Mouse (Mus musculus) hindbrain, embryonic 16.5 days (tissue): ENCODE measurements around the gene Itpr1. TPM values are rescaled to one million over a fixed set of nuclear protein-coding genes. Genes with fewer than 3 reads are reported as not detected.

Source experiments
- ATAC-seq: fragments of 200-750 bp; cut with Nextera tagmentation; 2 replicates; pipeline ENCODE4 v1.8.0; 2017; ENCODE audit warnings: moderate TSS enrichment, moderate library complexity
- H3K27ac ChIP-seq: fragments of 300-500 bp; sonication (generic); 2 replicates; pipeline ENCODE4 v1.5.1; 2014; ENCODE audit warnings: low read depth, mild to moderate bottlenecking, control low read depth, low read length, moderate library complexity
- H3K27me3 ChIP-seq: fragments of 300-500 bp; sonication (generic); replicated peaks from 2 replicates; pipeline ENCODE4 v1.6.1; 2014; ENCODE audit warnings: low read length; ENCODE audit not compliant: control insufficient read depth, insufficient read depth
- H3K36me3 ChIP-seq: fragments of 300-500 bp; sonication (generic); 2 replicates; pipeline ENCODE4 v1.6.1; 2014; ENCODE audit warnings: mild to moderate bottlenecking, low read length, moderate library complexity, mixed read lengths; ENCODE audit not compliant: control insufficient read depth, insufficient read depth
- H3K4me1 ChIP-seq: fragments of 300-500 bp; sonication (generic); 2 replicates; pipeline ENCODE4 v1.6.1; 2014; ENCODE audit warnings: low read depth, low read length; ENCODE audit not compliant: control insufficient read depth, insufficient read depth
- H3K4me2 ChIP-seq: fragments of 300-500 bp; sonication (generic); 2 replicates; pipeline ENCODE4 v1.6.1; 2014; ENCODE audit warnings: mild to moderate bottlenecking, low read length, control low read depth, moderate library complexity
- H3K4me3 ChIP-seq: fragments of 300-500 bp; sonication (generic); 2 replicates; pipeline ENCODE4 v1.5.1; 2014; ENCODE audit warnings: mild to moderate bottlenecking, low read length, control low read depth, moderate library complexity
- H3K9ac ChIP-seq: fragments of 300-500 bp; sonication (generic); 2 replicates; pipeline ENCODE4 v1.6.1; 2014; ENCODE audit warnings: low read depth, mild to moderate bottlenecking, control low read depth, low read length, moderate library complexity
- H3K9me3 ChIP-seq: fragments of 300-500 bp; sonication (generic); 2 replicates; pipeline ENCODE4 v1.6.1; 2014; ENCODE audit warnings: mild to moderate bottlenecking, low read length, moderate library complexity; ENCODE audit not compliant: control insufficient read depth
- WGBS: fragments of 180-500 bp; shearing (Covaris S2); extraction: QIAGEN DNeasy Blood & Tissue Kit; methylation state at CpG from one replicate; pipeline ENCODE4 v1.1.7; 2014; 5-methylcytosine and 5-hydroxymethylcytosine counted together
- polyA plus RNA-seq: library from polyadenylated mRNA; unstranded; fragments of >200 nt; fragmentation: Nextera tagmentation; extraction: Ambion mirVana; gene quantifications from 2 replicates; pipeline ENCODE4 v1.2.1, GENCODE M21; 2015

The Itpr1 gene
- polyA plus RNA-seq, 1 experiment from 2014 or later, result 5.6 TPM

DNA sequence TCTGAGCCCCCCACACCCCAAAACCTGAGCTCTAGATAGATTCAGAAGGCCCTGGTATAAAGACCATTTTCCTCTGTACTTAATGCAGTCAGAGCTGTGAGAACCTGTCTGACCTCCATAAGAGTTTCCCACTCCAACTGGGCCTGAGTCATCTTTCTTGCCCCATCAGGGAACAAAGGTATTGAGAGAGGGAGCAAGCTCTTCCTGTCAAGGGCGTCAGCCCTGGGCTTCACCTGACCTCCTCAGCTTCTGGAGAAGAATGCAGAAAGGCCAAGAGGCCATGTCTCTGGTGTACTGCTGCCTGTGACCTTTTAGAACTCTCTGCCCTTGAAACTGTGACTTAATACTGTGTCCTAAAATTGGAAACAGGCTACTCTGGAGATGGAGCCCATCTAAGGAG lies 279.1 kb downstream of the Itpr1 start:
- no peaks in the 10 kb centered on the region for H3K9me3 ChIP-seq
- H3K4me3 ChIP-seq, result no peak overlapping the region
- 81% methylated on average over 1 of the region's 1 CpGs for whole genome bisulfite sequencing
- H3K27ac ChIP-seq, result no peak overlapping the region
- no peaks in the 10 kb centered on the region for H3K36me3 ChIP-seq
- ATAC-seq, result no peak
- H3K9ac ChIP-seq, result no peak overlapping the region
- H3K4me1 ChIP-seq, result peaks cover 4% of the 10 kb centered on the region; the same call in 1 of the 2 replicates
- no peaks in the 10 kb centered on the region for H3K27me3 ChIP-seq
- no peak overlapping the region for H3K4me2 ChIP-seq

DNA sequence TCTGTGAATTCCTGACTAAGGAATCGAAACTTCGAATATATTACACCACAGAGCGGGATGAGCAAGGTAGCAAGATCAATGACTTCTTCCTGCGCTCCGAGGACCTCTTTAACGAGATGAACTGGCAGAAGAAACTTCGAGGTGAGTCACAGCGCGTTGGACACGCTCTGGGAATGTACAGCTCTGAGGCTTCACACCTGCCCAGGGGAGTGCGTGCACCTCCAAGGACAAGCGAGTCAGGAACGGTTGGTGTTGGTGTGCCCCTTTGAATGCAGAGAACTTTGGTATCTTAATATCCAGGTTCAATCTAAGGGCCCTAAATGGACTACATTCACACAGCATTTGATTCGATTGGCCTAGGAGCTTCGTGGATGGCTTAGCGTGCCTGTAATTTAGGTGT lies 280.9 kb downstream of the Itpr1 start:
- Histone ChIP-seq H3K4me3 (no peak overlapping the region), H3K27me3 (no peaks in the 10 kb centered on the region), H3K9ac (no peak overlapping the region), H3K4me1 (peaks cover 4% of the 10 kb centered on the region; the same call in 1 of the 2 replicates), H3K36me3 (no peaks in the 10 kb centered on the region), H3K27ac (no peak overlapping the region), H3K9me3 (no peaks in the 10 kb centered on the region), H3K4me2 (no peak overlapping the region)
- ATAC-seq, result no peak
- 78% methylated on average over 16 of the region's 16 CpGs for WGBS

- peak; percentile 76 for ATAC-seq
- no peaks in the 10 kb centered on the region for H3K9me3 ChIP-seq
- no peak overlapping the region for H3K4me3 ChIP-seq
- WGBS, result 48% methylated on average over 10 of the region's 10 CpGs
- H3K36me3 ChIP-seq, result no peaks in the 10 kb centered on the region
- no peak overlapping the region for H3K27ac ChIP-seq
- H3K4me2 ChIP-seq, result no peak overlapping the region
- H3K4me1 ChIP-seq, result peaks cover 4% of the 10 kb centered on the region; the same call in 1 of the 2 replicates
- no peak overlapping the region for H3K9ac ChIP-seq
- H3K27me3 ChIP-seq, result no peaks in the 10 kb centered on the region
Observed at GRCm38 (mm10) chr6:108494185-108494804, 281.4 kb downstream of the Itpr1 start.

GRCm38 (mm10) chr6:108494994-108495393 lies 282.1 kb downstream of the Itpr1 start:
- ATAC-seq, result no peak
- no peaks in the 10 kb centered on the region for H3K9me3 ChIP-seq
- H3K4me1 ChIP-seq, result peaks cover 4% of the 10 kb centered on the region; the same call in 1 of the 2 replicates
- no peaks in the 10 kb centered on the region for H3K27me3 ChIP-seq
- no peak overlapping the region for H3K27ac ChIP-seq
- H3K4me3 ChIP-seq, result no peak overlapping the region
- 84% methylated on average over 6 of the region's 6 CpGs for WGBS
- no peak overlapping the region for H3K4me2 ChIP-seq
- H3K36me3 ChIP-seq, result no peaks in the 10 kb centered on the region
- no peak overlapping the region for H3K9ac ChIP-seq

DNA sequence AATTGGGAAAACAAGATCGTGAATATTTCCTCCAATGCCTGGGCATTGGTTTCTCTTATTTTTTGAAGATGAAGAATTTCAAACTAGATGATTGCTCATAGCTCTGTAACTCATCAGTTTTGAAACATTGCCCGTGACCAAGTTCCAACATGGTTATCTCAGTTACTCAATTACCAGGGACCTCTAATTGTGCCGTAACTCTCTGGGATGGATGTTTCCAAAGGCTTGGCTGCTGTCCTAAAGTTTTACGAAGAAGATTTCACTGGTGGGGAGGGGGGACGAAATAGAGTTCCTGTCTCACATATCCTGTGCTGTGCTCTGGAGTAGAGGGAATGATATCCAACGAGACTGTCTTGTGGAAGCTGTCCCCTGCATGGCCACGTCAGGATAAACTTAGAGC lies 285.2 kb downstream of the Itpr1 start:
- Histone ChIP-seq H3K4me1 (peaks cover 4% of the 10 kb centered on the region; the same call in 1 of the 2 replicates), H3K4me2 (no peak overlapping the region), H3K36me3 (no peaks in the 10 kb centered on the region), H3K9me3 (no peaks in the 10 kb centered on the region), H3K27ac (no peak overlapping the region), H3K9ac (no peak overlapping the region), H3K4me3 (no peak overlapping the region), H3K27me3 (no peaks in the 10 kb centered on the region)
- ATAC-seq, result no peak
- 91% methylated on average over 7 of the region's 7 CpGs for WGBS

- Histone ChIP-seq H3K9me3 (no peaks in the 10 kb centered on the region), H3K27me3 (no peaks in the 10 kb centered on the region), H3K9ac (no peak overlapping the region), H3K4me1 (no peaks in the 10 kb centered on the region), H3K36me3 (no peaks in the 10 kb centered on the region), H3K4me3 (no peak overlapping the region), H3K4me2 (no peak overlapping the region), H3K27ac (no peak overlapping the region)
- whole genome bisulfite sequencing, result 91% methylated on average over 5 of the region's 5 CpGs
- ATAC-seq, result no peak
Observed at GRCm38 (mm10) chr6:108503651-108504050, 290.8 kb downstream of the Itpr1 start.

GRCm38 (mm10) chr6:108504717-108505116 lies 291.8 kb downstream of the Itpr1 start:
- Histone ChIP-seq H3K4me2 (no peak overlapping the region), H3K9me3 (no peaks in the 10 kb centered on the region), H3K4me1 (no peaks in the 10 kb centered on the region), H3K27me3 (no peaks in the 10 kb centered on the region), H3K27ac (no peak overlapping the region), H3K9ac (no peak overlapping the region), H3K4me3 (no peak overlapping the region), H3K36me3 (no peaks in the 10 kb centered on the region)
- WGBS, result 87% methylated on average over 7 of the region's 7 CpGs
- ATAC-seq, result no peak

DNA sequence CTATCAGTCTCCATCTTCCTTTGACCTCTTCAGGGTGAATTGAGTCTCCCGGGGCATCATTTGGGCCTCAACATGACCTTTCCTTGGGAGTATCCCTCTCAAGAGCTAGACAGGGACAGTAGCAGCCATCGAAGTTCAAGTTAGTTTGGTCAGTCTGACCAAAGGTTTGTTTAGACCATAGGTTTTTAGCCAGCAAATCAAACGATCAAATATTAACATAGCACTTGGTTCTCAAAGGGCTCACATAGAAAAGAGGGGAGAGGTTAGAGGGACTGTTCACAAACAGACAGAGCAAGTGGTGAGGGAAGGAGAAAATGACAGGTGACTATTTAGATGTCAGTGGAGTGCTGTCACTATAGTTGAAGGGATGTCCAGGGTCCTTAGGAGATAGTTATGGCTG lies 293.3 kb downstream of the Itpr1 start:
- 98% methylated on average over 3 of the region's 3 CpGs for WGBS
- ATAC-seq, result no peak
- Histone ChIP-seq H3K4me1 (no peaks in the 10 kb centered on the region), H3K9ac (no peak overlapping the region), H3K4me2 (no peak overlapping the region), H3K36me3 (no peaks in the 10 kb centered on the region), H3K9me3 (no peaks in the 10 kb centered on the region), H3K27me3 (no peaks in the 10 kb centered on the region), H3K4me3 (no peak overlapping the region), H3K27ac (no peak overlapping the region)

GRCm38 (mm10) chr6:108507337-108507736 lies 294.4 kb downstream of the Itpr1 start:
- ATAC-seq, result no peak
- WGBS, result 93% methylated on average over 3 of the region's 3 CpGs
- H3K9me3 ChIP-seq, result no peaks in the 10 kb centered on the region

More at GRCm38 (mm10) chr6:108507337-108507736, 294.4 kb downstream of the Itpr1 start:
- no peaks in the 10 kb centered on the region for H3K36me3 ChIP-seq
- no peak overlapping the region for H3K4me3 ChIP-seq
- no peak overlapping the region for H3K27ac ChIP-seq
- no peak overlapping the region for H3K9ac ChIP-seq
- no peak overlapping the region for H3K4me2 ChIP-seq
- H3K4me1 ChIP-seq, result no peaks in the 10 kb centered on the region
- no peaks in the 10 kb centered on the region for H3K27me3 ChIP-seq
